Mouse (Mus musculus): ENCODE measurements around the gene Fbxw5. TPM values are rescaled to one million over a fixed set of nuclear protein-coding genes. Genes with fewer than 3 reads are reported as not detected.

Fbxw5 gene
- total RNA-seq, 2 experiments from 2014 or later, result 112 to 127 TPM

Other genes with a start within 250 kb of the Fbxw5 start
- gene Tmem203, start 245.3 kb upstream of the Fbxw5 start, total RNA-seq (2021), result 10 to 100 TPM; 32.8 to 37.3 TPM
- gene Tprn, start 238.1 kb upstream of the Fbxw5 start, total RNA-seq (2021), result 10 to 100 TPM; 14.4 to 15.5 TPM
- gene Ssna1, start 228.3 kb upstream of the Fbxw5 start, total RNA-seq (2021), result 10 to 100 TPM; 67.2 to 69.6 TPM
- 10 to 100 TPM; 73.0 to 77.2 TPM for gene Anapc2, start 228.3 kb upstream of the Fbxw5 start, total RNA-seq (2021)
- gene Tmem210, start 212.6 kb upstream of the Fbxw5 start, total RNA-seq (2021), result not detected
- gene Lrrc26, start 210.8 kb upstream of the Fbxw5 start, total RNA-seq (2021), result not detected
- 100 to 1,000 TPM; 435 to 455 TPM for gene Grin1, start 181.6 kb upstream of the Fbxw5 start, total RNA-seq (2021)
- 10 to 100 TPM; 55.0 to 59.5 TPM for gene Man1b1, start 168.4 kb upstream of the Fbxw5 start, total RNA-seq (2021)
- 10 to 100 TPM; 28.2 to 33.2 TPM for gene Dpp7, start 144.4 kb upstream of the Fbxw5 start, total RNA-seq (2021)
- 10 to 100 TPM; 11.3 to 14.0 TPM for gene Uap1l1, start 135.1 kb upstream of the Fbxw5 start, total RNA-seq (2021)
- 1 to 10 TPM; 1.9 to 2.5 TPM for gene Sapcd2, start 128.4 kb upstream of the Fbxw5 start, total RNA-seq (2021)
- gene Entpd2, start 104.9 kb upstream of the Fbxw5 start, total RNA-seq (2021), result 10 to 100 TPM; 11.7 to 13.2 TPM
- gene Npdc1, start 101.4 kb upstream of the Fbxw5 start, total RNA-seq (2021), result 100 to 1,000 TPM; 331 to 339 TPM
- gene Fut7, start 77.5 kb upstream of the Fbxw5 start, total RNA-seq (2021), result under 1 TPM; 0.32 to 0.37 TPM
- gene Abca2, start 72.0 kb upstream of the Fbxw5 start, total RNA-seq (2021), result 100 to 1,000 TPM; 154 to 165 TPM
- gene Clic3, start 43.9 kb upstream of the Fbxw5 start, total RNA-seq (2021), result under 1 TPM in 1 of 2 experiments, not detected in 1; 0.69 TPM
- 10 to 100 TPM; 68.6 to 81.0 TPM for gene Paxx, start 39.7 kb upstream of the Fbxw5 start, total RNA-seq (2021)
- 1,000 to 10,000 TPM; 1,926 to 2,241 TPM for gene Ptgds, start 30.7 kb upstream of the Fbxw5 start, total RNA-seq (2021)
- gene Lcn12, start 6.8 kb upstream of the Fbxw5 start, total RNA-seq (2021), result not detected
- 1 to 10 TPM; 1.1 to 1.7 TPM for gene C8g, start 969 bp downstream of the Fbxw5 start, total RNA-seq (2021)
- 10 to 100 TPM in 1 of 2 experiments, 1 to 10 TPM in 1; 9.6 to 10.4 TPM for gene Traf2, start 46.2 kb downstream of the Fbxw5 start, total RNA-seq (2021)
- gene Edf1, start 57.1 kb downstream of the Fbxw5 start, total RNA-seq (2021), result 100 to 1,000 TPM; 202 to 214 TPM
- gene Mamdc4, start 74.1 kb downstream of the Fbxw5 start, total RNA-seq (2021), result 1 to 10 TPM in 1 of 2 experiments, under 1 TPM in 1; 0.69 to 2.1 TPM
- 10 to 100 TPM; 73.8 to 74.3 TPM for gene Phpt1, start 74.5 kb downstream of the Fbxw5 start, total RNA-seq (2021)
- gene Ajm1, start 81.0 kb downstream of the Fbxw5 start, total RNA-seq (2021), result 100 to 1,000 TPM; 109 to 120 TPM
- gene Rabl6, start 107.8 kb downstream of the Fbxw5 start, total RNA-seq (2021), result 100 to 1,000 TPM; 136 to 152 TPM
- gene Ccdc183, start 116.9 kb downstream of the Fbxw5 start, total RNA-seq (2021), result not detected
- 10 to 100 TPM; 26.7 to 27.7 TPM for gene Tmem141, start 121.3 kb downstream of the Fbxw5 start, total RNA-seq (2021)
- gene Fcna, start 127.3 kb downstream of the Fbxw5 start, total RNA-seq (2021), result under 1 TPM; 0.44 to 0.55 TPM
- not detected for gene Lcn8, start 152.4 kb downstream of the Fbxw5 start, total RNA-seq (2021)
- gene Lcn5, start 157.2 kb downstream of the Fbxw5 start, total RNA-seq (2021), result not detected
- gene Lcn6, start 176.0 kb downstream of the Fbxw5 start, total RNA-seq (2021), result not detected
- gene Lcn10, start 182.0 kb downstream of the Fbxw5 start, total RNA-seq (2021), result not detected
- gene Obp2a, start 199.3 kb downstream of the Fbxw5 start, total RNA-seq (2021), result not detected
- gene Bmyc, start 206.0 kb downstream of the Fbxw5 start, total RNA-seq (2021), result 10 to 100 TPM; 85.6 to 89.4 TPM
- not detected for gene Obp2b, start 236.3 kb downstream of the Fbxw5 start, total RNA-seq (2021)